Mouse (Mus musculus) small intestine, adult 2 months (tissue): ENCODE results near the gene Mrps5.
A peak's percentile ranks its signal among the peaks of the same experiment; 100 is the strongest.

ENCODE experiments used
- CTCF ChIP-seq: fragments of 200-500 bp; IDR thresholded peaks from 2 replicates; pipeline ENCODE4 v1.5.1; 2012; ENCODE audit warnings: low read depth, mild to moderate bottlenecking, control low read depth, inconsistent platforms, low read length, moderate library complexity, mixed read lengths; ENCODE audit not compliant: insufficient replicate concordance, insufficient read length; ENCODE audit errors: extremely low read depth
- POLR2A ChIP-seq: fragments of 200-500 bp; IDR thresholded peaks from 2 replicates; pipeline ENCODE4 v1.6.1; 2012; ENCODE audit warnings: low read depth, mild to moderate bottlenecking, control low read depth, inconsistent platforms, low read length, moderate library complexity

DNA sequence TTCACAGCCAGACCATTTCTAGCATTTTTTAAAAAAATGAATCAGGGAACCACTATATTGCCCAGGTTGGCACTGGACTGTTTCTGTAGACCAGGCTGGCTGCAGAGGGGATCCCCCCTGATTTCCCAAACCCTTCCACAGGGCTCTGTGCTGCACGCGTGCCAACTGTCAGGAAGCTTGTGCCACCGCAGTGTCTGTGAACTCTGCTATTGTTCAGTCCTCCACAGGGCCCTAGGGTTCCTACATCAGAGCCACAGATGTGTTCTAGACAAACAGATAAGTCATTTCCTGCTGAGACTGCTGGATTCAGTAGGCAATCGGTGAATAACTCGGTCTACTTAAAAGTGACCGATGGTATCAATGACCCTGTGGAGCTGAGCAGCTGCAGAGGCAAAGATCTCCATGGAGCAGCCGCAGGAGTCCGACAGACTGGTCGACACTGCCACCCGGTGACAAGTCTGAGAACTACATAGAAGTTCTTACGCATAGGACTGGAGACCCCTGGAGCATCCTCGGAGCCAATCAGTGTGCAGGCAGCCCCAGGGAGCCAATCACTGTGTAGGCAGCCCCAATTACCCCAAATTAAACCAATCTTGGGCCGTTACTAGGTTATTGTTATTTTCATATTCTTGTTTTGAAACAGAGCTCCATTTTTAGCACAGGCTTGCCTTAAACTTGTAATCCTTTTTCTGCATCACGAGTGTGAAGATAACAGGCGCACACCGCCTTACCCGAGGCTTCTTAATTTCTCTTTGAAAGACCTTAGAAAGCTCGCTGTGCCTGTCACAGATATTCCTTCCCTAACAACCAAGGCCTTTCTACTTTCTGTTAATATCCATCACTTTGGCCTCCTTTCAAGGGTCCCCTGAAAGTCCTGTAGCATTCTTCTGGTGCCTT is 27.7 kb upstream of the Mrps5 start:
- TF ChIP-seq POLR2A: no peak
- TF ChIP-seq CTCF: peak; percentile 76; the same call in 1 of the 2 replicates
